Mouse (Mus musculus) liver, embryonic 15.5 days (tissue): Measurements from ENCODE around the gene Slc7a4. TPM values are rescaled to one million over a fixed set of nuclear protein-coding genes. Genes with fewer than 3 reads are reported as not detected.

Source experiments
- ATAC-seq: fragments of 200-750 bp; cut with Nextera tagmentation; 2 replicates; pipeline ENCODE4 v1.8.0; 2017; ENCODE audit warnings: moderate number of reproducible peaks, mild to moderate bottlenecking, moderate library complexity; ENCODE audit not compliant: insufficient read depth
- H3K27ac ChIP-seq: fragments of 300-500 bp; sonication (generic); replicated peaks from 2 replicates; pipeline ENCODE4 v1.5.1; 2015; ENCODE audit warnings: mild to moderate bottlenecking, inconsistent platforms
- H3K27me3 ChIP-seq: fragments of 300-500 bp; sonication (generic); 2 replicates; pipeline ENCODE4 v1.6.1; 2015; ENCODE audit warnings: mild to moderate bottlenecking, inconsistent platforms
- H3K36me3 ChIP-seq: fragments of 300-500 bp; sonication (generic); replicated peaks from 2 replicates; pipeline ENCODE4 v1.6.1; 2015; ENCODE audit warnings: moderate library complexity, mild to moderate bottlenecking, inconsistent platforms
- H3K4me1 ChIP-seq: fragments of 300-500 bp; sonication (generic); replicated peaks from 2 replicates; pipeline ENCODE4 v1.6.1; 2015; ENCODE audit warnings: inconsistent platforms
- H3K4me2 ChIP-seq: fragments of 300-500 bp; sonication (generic); 2 replicates; pipeline ENCODE4 v1.6.1; 2015; ENCODE audit warnings: moderate library complexity, mild to moderate bottlenecking, inconsistent platforms
- H3K4me3 ChIP-seq: fragments of 300-500 bp; sonication (generic); replicated peaks from 2 replicates; pipeline ENCODE4 v1.5.1; 2015; ENCODE audit warnings: mild to moderate bottlenecking, inconsistent platforms
- H3K9ac ChIP-seq: fragments of 300-500 bp; sonication (generic); 2 replicates; pipeline ENCODE4 v1.6.1; 2015; ENCODE audit warnings: moderate library complexity, mild to moderate bottlenecking, inconsistent platforms
- H3K9me3 ChIP-seq: fragments of 300-500 bp; sonication (generic); replicated peaks from 2 replicates; pipeline ENCODE4 v1.6.1; 2016; ENCODE audit warnings: inconsistent platforms
- WGBS: fragments of 180-500 bp; shearing (Covaris S2); methylation state at CpG from one replicate; pipeline ENCODE4 v1.1.7; 2015; ENCODE audit warnings: mixed read lengths; ENCODE audit not compliant: insufficient replicate concordance; 5-methylcytosine and 5-hydroxymethylcytosine counted together
- polyA plus RNA-seq: library from polyadenylated mRNA; unstranded; fragments of >200 nt; fragmentation: Nextera tagmentation; extraction: Ambion mirVana; gene quantifications from 2 replicates; pipeline ENCODE4 v1.2.1, GENCODE M21; 2015

The Slc7a4 gene
- polyA plus RNA-seq, 1 experiment from 2014 or later, result 1.9 TPM

GRCm38 (mm10) chr16:17532676-17533329 lies 50.2 kb downstream of the Slc7a4 start:
- no peak overlapping the region for H3K27ac ChIP-seq
- peaks cover 13% of the 10 kb centered on the region for H3K36me3 ChIP-seq
- WGBS, result 56% methylated on average over 14 of the region's 14 CpGs
- no peaks in the 10 kb centered on the region for H3K9me3 ChIP-seq
- H3K9ac ChIP-seq, result no peak overlapping the region
- ATAC-seq, result no peak
- H3K4me2 ChIP-seq, result no peak overlapping the region
- H3K27me3 ChIP-seq, result no peaks in the 10 kb centered on the region
- no peak overlapping the region for H3K4me3 ChIP-seq
- peaks cover 31% of the 10 kb centered on the region for H3K4me1 ChIP-seq

DNA sequence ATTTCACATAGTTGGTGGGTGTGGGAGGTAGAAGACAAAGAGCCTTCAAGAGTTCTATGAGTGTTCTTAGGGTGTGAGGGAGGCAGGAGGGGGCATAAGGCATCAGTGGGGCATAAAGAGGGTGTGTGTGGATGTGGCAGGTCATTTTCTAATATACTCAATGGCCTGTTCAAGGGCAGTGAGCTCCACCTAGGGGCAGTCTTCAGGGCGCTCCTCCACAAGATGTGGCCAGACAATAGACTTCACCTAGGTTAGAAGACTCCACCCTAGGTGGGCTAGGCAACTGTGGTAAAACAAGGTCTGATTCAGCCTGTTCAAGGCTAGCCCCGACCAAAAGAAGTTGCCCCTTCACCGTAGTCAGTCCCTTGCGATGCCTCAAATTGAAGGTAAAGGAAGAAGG lies 50.7 kb downstream of the Slc7a4 start:
- Histone ChIP-seq H3K4me3 (no peak overlapping the region), H3K4me2 (no peak overlapping the region), H3K4me1 (peaks cover 31% of the 10 kb centered on the region), H3K27ac (no peak overlapping the region), H3K9ac (no peak overlapping the region), H3K27me3 (no peaks in the 10 kb centered on the region), H3K36me3 (peaks cover 18% of the 10 kb centered on the region), H3K9me3 (no peaks in the 10 kb centered on the region)
- ATAC-seq, result no peak
- WGBS, result 53% methylated on average over 4 of the region's 4 CpGs

DNA sequence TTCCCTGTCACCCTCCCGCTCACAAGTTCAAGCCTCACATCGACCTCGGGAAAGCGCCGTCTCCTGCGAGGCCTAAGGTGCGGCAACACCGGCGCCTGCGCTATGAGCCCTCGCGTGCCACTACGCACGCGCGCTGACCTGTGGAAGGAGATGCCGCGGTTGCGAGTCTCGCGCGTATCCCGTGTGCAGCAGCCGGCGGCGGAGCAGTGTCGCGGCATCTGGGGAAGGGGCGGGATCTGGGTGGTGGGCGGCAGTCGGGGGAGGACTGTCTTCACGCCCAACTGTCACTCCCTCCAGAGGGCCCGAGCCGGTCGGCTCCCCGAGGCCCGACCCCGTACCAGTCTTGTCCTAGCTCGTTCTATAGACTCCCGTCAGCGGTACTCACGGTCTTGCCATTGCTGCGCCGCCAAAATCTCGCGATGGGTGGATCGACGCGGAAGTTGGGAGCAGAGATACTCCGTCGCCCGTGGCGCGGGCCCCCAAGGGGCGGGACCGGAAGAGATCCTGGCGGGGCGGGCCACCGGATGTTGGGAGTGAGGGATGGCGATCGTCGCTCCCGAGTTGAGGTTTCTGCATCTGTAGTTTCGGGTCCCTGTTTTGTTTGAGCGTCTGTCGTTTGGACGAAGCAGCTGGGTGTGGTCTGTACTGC lies 52.2 kb downstream of the Slc7a4 start, which contains the start of gene Thap7:
TSS of gene Thap7 (minus strand) at position 497 of the 649 bp plus-strand sequence.
- under 1% methylated on average over 67 of the region's 67 CpGs for WGBS
- peak; percentile 94 for ATAC-seq

DNA sequence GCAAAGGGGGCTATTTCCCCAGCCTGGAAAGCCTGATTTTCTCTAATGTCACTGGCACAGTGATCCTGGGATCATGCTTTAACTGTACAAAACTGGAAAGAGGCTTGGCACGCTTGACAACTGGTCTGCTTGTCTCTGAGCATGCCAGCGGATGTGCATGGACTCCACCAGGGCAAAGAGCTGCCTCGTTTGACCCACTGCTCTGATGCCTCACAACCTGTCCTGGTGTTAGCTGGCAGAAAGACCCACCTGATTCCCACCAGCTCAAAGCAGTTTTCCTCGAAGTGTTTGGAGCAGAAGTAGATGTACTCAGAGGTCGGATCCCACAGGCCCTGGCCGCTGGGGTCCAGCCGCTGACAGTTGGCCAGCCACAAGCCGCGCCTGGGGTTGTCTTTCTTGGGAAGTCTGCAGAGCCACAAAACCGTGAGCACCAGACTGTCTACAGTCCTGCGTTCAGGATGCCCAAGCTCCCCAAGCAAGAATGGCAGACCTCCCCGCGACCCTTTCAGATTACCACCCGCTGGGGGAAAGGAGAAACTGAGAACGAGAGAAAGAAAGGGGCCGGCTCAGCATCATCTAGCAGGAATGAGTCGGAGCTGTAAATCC lies 52.9 kb downstream of the Slc7a4 start:
- WGBS, result 9% methylated on average over 17 of the region's 17 CpGs
- Histone ChIP-seq H3K4me3 (peak overlapping the region; percentile 86), H3K27me3 (no peaks in the 10 kb centered on the region), H3K36me3 (peaks cover 40% of the 10 kb centered on the region), H3K9ac (peak overlapping the region; percentile 79), H3K27ac (peak overlapping the region; percentile 98), H3K4me2 (peak overlapping the region; percentile 97), H3K9me3 (no peaks in the 10 kb centered on the region), H3K4me1 (peaks cover 31% of the 10 kb centered on the region)
- no peak for ATAC-seq

More for the DNA sequence above, 52.2 kb downstream of the Slc7a4 start, which contains the start of gene Thap7:
- H3K9ac ChIP-seq, result peak within 1 kb of the TSS; percentile 79
- peaks cover 31% of the 10 kb centered on the region for H3K4me1 ChIP-seq
- H3K4me3 ChIP-seq, result peak within 1 kb of the TSS; percentile 86
- no peaks in the 10 kb centered on the region for H3K27me3 ChIP-seq
- peaks cover 33% of the 10 kb centered on the region for H3K36me3 ChIP-seq
- peak within 1 kb of the TSS; percentile 98 for H3K27ac ChIP-seq
- no peaks in the 10 kb centered on the region for H3K9me3 ChIP-seq
- peak within 1 kb of the TSS; percentile 97 for H3K4me2 ChIP-seq

DNA sequence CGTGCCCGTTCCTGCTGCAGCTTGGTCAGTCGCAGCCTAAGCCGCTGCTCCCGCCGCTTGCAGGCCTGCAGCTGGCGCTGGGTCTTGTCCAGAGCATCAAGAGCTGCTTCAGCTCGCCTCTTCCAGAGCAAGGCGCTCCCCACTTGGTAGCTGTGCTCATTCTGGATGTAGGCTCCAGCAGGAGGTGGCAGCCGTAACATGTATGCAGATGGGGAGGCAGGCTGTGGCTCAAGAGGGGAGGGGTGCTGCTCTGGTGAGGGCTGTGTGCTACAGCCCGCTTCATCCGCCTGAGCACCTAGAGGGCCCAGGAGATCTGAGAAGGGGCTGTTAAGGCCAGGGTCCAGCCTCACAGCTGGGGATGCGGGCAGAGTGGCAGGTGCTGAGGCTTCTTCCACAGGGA lies 54.7 kb downstream of the Slc7a4 start:
- H3K36me3 ChIP-seq, result peaks cover 55% of the 10 kb centered on the region
- no peak overlapping the region for H3K4me3 ChIP-seq
- 88% methylated on average over 13 of the region's 13 CpGs for WGBS
- no peaks in the 10 kb centered on the region for H3K9me3 ChIP-seq
- H3K4me2 ChIP-seq, result no peak overlapping the region
- ATAC-seq, result no peak
- no peaks in the 10 kb centered on the region for H3K27me3 ChIP-seq
- H3K4me1 ChIP-seq, result peaks cover 31% of the 10 kb centered on the region
- H3K27ac ChIP-seq, result no peak overlapping the region
- no peak overlapping the region for H3K9ac ChIP-seq

- Histone ChIP-seq H3K4me1 (peaks cover 30% of the 10 kb centered on the region), H3K27me3 (no peaks in the 10 kb centered on the region), H3K4me2 (no peak overlapping the region), H3K36me3 (peaks cover 61% of the 10 kb centered on the region), H3K27ac (no peak overlapping the region), H3K9me3 (no peaks in the 10 kb centered on the region), H3K4me3 (no peak overlapping the region), H3K9ac (no peak overlapping the region)
- ATAC-seq, result no peak
Measured at GRCm38 (mm10) chr16:17527606-17528005, 55.4 kb downstream of the Slc7a4 start.

- Histone ChIP-seq H3K9ac (no peak overlapping the region), H3K27me3 (no peaks in the 10 kb centered on the region), H3K4me2 (no peak overlapping the region), H3K27ac (no peak overlapping the region), H3K4me3 (no peak overlapping the region), H3K9me3 (no peaks in the 10 kb centered on the region), H3K4me1 (peaks cover 16% of the 10 kb centered on the region), H3K36me3 (peaks cover 75% of the 10 kb centered on the region)
- no peak for ATAC-seq
- 81% methylated on average over 6 of the region's 6 CpGs for WGBS
Measured at GRCm38 (mm10) chr16:17526223-17526622, 56.8 kb downstream of the Slc7a4 start.

- Histone ChIP-seq H3K4me3 (no peak overlapping the region), H3K27me3 (no peaks in the 10 kb centered on the region), H3K4me1 (peaks cover 15% of the 10 kb centered on the region), H3K4me2 (no peak overlapping the region), H3K36me3 (peaks cover 82% of the 10 kb centered on the region), H3K9ac (no peak overlapping the region), H3K9me3 (no peaks in the 10 kb centered on the region), H3K27ac (no peak overlapping the region)
- no peak for ATAC-seq
- WGBS, result 79% methylated on average over 3 of the region's 3 CpGs
Measured at GRCm38 (mm10) chr16:17525524-17525923, 57.5 kb downstream of the Slc7a4 start.

- H3K27me3 ChIP-seq, result no peaks in the 10 kb centered on the region
- no peak overlapping the region for H3K4me2 ChIP-seq
- WGBS, result 85% methylated on average over 11 of the region's 11 CpGs
- H3K4me3 ChIP-seq, result no peak overlapping the region
- no peak for ATAC-seq
- no peak overlapping the region for H3K27ac ChIP-seq
- H3K9me3 ChIP-seq, result no peaks in the 10 kb centered on the region
- H3K36me3 ChIP-seq, result peaks cover 93% of the 10 kb centered on the region
- H3K4me1 ChIP-seq, result peaks cover 5% of the 10 kb centered on the region; the same call in 1 of the 2 replicates
- H3K9ac ChIP-seq, result no peak overlapping the region
Measured at GRCm38 (mm10) chr16:17524156-17524555, 58.9 kb downstream of the Slc7a4 start.
